Mouse (Mus musculus) gastrocnemius, postnatal 14 days (tissue): Measurements from ENCODE around the gene Kazn. TPM values are rescaled to one million over a fixed set of nuclear protein-coding genes. Genes with fewer than 3 reads are reported as not detected.

Experiments
- DNase-seq: peaks from one replicate; pipeline ENCODE4 v3.0.0; 2021; ENCODE audit warnings: mixed read lengths
- intact Hi-C: fragments of 180-260 bp; cut with DNase I; formaldehyde crosslinking; loops from one replicate; pipeline ENCODE4 v1.15.1; 2025; ENCODE audit warnings: low total_unique reads
- total RNA-seq, 2 experiments: library from RNA; stranded (reverse); gene quantifications; 2 replicates each; pipeline ENCODE4 v1.2.3; 2021

The Kazn gene
- total RNA-seq, 2 experiments from 2014 or later, result 3.3 to 6.7 TPM

DNA sequence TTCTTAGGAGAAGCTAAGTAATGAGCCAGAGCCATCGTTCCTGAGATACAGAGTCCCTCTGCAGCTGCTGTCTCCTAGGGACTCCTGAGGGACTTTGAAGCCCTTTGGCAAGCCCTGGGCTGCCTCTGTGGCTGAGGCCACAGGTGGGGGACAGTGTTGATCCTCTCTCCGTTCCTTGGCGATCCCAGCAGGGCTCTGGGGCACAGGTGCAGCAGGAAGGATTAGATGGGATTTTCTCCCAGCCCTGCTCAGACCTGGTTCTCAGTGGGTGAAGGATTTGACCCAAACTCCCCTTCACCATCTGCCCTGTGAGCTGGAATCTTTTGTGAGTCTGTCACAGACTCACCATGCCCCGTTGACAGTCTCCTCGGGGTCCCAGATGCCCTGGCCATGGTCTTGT lies 7.5 kb upstream of the Kazn start:
- intact Hi-C loops, result no loop called here
- DNase-seq, result no peak

DNA sequence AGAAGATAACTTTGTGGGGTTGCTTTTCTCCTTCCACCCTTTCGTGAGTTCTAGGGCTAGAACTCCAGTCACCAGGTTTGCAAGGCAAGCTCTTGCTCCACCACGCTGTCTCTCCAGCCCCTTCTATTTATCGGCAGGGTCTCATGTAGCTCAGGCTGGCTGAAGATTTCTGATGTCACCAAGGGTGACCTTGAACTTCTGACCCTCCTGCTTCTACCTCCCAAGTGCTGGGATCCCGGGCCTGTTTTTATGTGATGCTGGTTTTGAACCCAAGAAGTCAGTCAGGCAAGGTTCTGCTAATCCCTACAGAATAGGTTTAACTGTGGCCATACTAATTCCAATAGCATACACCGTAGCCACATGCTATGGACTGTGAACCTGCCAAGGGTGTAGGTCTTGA lies 5.4 kb upstream of the Kazn start:
- intact Hi-C loops, result no loop called here
- DNase-seq, result no peak

DNA sequence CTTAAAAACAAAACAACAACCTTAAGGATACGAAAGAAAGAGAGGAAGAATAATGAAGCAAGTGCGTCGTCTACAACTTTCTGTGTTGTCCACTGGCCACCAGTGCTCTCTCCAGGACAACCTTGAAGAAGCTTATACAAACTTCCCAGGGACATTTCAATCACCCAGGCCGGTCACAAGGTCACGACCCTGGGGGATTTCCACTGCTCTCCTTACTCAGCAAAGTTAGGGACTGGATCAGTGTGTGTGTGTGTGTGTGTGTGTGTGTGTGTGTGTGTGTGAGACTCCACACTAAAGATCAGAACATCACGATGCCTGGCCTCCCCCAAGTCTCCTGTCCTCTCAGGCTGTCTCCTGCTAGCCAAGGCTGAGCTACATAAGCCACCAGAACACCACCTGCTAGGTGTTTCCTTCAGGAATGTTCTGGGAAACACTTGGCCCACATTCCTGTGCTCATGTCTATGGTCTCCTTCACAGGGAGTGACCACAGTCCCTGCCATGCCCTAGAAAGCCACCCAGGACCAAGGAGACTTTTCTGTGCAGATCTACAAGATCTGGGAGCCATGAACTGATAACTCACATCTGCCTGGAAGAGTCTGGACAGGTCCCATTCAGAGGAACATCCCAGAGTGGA lies 3.7 kb upstream of the Kazn start:
- DNase-seq, result no peak
- intact Hi-C loops, result no loop called here

DNA sequence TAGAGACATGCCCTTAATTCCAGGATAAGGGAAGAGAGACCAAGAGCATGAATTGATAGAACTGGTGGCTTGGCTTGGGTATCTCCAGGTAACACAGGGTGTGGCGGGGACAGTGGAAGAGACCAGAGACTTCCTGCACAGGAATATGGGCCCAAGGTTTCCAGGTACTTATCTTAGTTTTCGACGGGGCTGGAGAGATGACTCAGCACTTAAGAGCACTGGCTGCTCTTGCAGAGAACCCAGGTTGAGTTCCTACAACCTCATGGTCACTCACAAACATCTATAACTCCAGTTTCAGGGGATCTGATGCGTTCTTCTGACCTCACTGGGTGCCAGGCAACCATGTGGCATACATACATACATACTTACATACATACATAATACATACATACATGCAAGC lies 3.0 kb upstream of the Kazn start:
- intact Hi-C loops, result no loop called here
- no peak for DNase-seq

- intact Hi-C loops, result no loop called here
- DNase-seq, result no peak
Measured at GRCm38 (mm10) chr4:142240874-142241273, 1.7 kb upstream of the Kazn start.

- DNase-seq, result peak; percentile 64
- intact Hi-C loops, result no loop called here
Measured at GRCm38 (mm10) chr4:142238486-142239239, 538 bp downstream of the Kazn start.

DNA sequence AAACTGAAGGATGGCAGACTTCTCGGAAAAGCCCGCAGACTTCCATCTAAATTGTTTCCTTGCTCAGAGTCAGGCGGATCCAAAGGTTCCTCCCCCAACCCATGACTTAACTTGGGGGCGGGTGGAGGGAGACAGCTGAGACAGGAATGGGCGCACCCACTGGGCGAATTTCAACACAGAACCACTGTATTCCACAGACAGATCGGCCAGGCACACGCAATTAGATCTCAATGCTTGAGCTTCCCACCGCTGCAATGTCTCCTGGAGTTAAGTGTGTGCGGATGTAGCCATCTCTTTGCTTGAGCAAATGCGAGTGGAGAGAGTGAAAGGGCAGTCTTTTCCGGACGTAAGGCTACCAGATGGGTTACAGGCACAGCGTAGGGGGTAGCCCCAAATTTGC lies 1.2 kb downstream of the Kazn start:
- DNase-seq, result peak; percentile 53
- intact Hi-C loops, result no loop called here

DNA sequence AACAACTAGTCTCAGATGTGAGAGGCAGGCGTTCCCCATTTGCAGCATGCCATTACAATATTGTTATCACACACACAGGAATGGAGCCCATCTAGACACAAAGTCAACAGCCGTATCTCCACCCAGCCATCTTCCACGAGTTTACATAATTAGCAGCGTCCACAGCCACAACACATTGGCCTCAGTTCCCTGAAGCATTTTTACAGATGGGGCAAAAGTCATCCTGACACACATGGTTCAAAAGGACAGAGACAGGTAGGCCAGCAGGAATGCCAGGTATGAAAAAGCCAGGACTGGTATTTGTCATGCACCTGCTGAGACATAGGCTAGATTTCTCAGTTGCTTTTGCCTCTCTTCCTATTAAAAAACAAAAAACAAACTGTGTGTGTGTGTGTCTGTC lies 2.5 kb downstream of the Kazn start:
- intact Hi-C loops, result no loop called here
- no peak for DNase-seq

GRCm38 (mm10) chr4:142235426-142235825 lies 3.8 kb downstream of the Kazn start:
- intact Hi-C loops, result no loop called here
- DNase-seq, result no peak

GRCm38 (mm10) chr4:142234828-142235227 lies 4.4 kb downstream of the Kazn start:
- DNase-seq, result no peak
- intact Hi-C loops, result no loop called here

DNA sequence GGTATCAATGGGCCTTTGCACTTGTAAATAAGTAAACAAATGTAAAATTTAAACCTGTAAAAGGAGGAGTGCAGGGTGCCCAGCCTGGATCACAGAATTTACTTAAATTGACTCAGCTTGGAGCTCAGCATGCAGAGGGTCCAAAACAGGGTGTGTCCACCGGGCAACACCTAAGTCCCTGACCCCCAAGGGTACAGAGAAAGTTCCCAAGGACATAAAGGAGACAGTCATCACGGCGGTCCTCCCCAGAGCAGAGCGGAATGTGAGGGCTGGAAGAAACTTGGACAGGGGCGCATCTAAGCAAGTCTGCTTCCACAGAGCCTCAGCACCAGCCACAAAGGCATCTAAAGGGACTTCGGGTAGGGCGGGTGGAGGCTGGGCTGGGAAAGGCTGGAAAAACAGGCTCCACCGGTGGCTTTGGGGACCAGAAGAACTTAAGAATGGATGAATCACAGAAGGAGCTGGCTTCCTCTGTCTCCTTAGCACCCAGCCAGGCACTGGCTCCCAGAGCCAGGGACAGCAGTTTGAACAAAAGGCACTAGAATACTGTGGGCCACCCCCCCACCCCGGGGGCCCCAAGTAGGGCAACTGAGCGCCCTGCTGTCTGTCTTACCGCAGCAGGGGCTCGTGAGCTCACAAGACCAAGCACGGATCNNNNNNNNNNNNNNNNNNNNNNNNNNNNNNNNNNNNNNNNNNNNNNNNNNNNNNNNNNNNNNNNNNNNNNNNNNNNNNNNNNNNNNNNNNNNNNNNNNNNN lies 10.2 kb downstream of the Kazn start:
- intact Hi-C loops, result no loop called here
- no peak for DNase-seq

DNA sequence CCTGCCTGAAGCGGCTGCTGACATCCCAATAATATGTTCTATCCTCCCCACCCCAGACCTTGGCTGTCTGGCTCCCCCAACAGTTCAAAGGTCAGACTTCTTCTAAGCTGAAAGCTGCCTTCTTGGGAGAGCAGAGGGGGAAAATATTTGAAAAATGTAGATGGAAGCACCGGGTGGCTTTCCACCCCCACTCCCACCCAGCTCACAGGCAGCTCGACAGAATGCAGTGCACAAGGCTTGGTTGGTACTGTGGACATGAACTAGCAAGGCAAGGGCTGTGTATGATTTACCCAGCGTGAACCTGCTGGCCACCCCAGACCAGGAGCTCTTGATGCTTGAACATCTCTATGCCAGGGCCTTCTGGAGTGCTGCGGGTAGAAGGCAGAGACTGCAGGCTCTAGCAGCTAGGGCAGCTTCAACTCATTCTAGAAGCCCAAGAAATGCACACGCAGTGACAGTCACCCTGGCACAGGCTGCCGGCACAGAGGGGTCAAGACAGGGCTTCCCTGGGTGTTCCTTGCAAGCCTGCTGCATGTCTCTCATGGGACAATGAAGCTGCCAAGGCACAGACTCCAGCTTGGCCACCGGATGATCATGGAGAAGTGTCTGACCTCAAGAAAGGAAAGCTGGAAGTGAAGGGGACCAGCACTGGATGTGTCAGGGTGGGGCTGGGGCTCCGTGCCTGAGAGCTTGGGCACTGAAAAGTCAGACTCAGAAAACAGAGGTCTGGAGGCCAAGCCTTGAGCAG lies 15.1 kb downstream of the Kazn start:
- no peak for DNase-seq
- intact Hi-C loops, result no loop called here

DNA sequence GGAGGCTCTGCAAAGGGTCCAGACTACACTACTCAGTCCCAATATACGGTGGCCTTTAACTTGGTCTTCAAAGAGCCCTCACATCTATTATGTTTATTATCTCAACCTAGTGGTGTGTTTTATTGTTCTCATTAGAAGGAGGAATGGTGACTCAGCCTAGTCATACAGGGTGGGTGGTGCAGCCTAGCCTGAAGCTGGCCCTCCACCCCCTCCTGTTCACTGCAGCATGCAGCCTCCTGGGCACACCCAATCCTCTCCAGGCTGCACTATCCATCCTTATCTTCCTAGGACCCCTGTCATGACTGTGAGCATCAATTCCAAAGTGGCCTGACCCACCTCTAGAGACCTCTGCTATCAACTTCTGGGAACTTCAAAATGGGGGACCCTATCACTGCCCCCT lies 16.8 kb downstream of the Kazn start:
- intact Hi-C loops, result no loop called here
- DNase-seq, result no peak

DNA sequence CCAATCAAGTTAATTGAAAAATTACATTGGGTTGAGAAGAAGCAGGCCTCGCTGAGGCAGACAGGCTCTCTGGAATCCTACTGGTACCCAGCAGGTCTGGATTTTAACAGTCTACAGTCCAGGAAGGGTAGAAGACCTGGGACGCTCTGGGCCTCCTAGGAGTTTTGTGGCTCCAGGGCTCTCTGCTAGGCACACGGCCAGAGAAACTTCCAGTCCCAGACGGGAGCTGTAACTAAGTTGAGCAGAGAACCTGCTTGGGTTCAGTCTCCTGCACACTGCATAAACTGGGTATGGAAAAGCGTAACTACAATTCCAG lies 17.5 kb downstream of the Kazn start:
- no peak for DNase-seq

GRCm38 (mm10) chr4:142221025-142221756 lies 18.0 kb downstream of the Kazn start:
- intact Hi-C loops, result no loop called here
- DNase-seq, result no peak

More for the DNA sequence above, 17.5 kb downstream of the Kazn start:
- intact Hi-C loops, result no loop called here

DNA sequence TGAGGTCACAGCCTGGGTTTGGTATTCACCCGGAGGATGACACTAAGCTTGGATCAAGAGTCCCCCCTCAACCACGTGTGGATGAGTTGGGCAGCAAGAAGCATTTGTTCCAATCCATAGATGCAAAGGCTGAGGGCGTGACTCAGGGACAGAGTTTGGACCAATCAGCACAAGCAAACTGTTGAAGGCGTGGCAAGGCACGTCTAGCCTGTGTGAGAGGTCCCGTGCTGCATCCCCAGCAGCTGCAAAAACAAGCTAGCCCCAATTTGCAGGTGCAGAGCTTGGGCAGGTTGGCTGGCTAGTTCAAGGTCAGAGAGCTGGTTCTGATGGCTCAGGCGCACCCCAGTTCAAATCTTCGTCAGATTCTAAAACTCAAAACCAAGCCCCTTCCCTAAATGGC lies 20.2 kb downstream of the Kazn start:
- intact Hi-C loops, result no loop called here
- no peak for DNase-seq

GRCm38 (mm10) chr4:142217048-142217447 lies 22.2 kb downstream of the Kazn start:
- DNase-seq, result no peak
- intact Hi-C loops, result no loop called here

GRCm38 (mm10) chr4:142215760-142216159 lies 23.4 kb downstream of the Kazn start:
- DNase-seq, result no peak
- intact Hi-C loops, result no loop called here

GRCm38 (mm10) chr4:142214532-142214931 lies 24.7 kb downstream of the Kazn start:
- intact Hi-C loops, result no loop called here
- DNase-seq, result no peak

DNA sequence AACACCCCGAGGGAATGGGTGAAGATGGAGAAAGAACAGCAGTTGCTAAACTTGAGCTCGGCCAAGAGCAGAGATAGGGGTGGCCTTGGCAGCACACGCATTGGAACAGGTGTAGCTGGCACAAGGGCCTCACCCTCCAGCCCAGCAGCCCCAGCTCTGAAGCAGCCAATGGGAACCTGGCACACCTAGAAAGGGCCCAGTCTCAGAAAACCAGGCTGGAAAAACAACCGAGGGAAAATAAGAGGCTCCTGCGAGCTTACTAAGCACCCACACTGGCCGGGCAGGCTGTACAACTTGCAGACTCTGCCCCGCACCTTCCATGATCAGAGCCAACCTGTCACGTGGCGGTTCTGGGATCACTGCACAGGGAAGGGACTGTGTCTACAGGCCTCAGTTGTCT lies 26.8 kb downstream of the Kazn start:
- DNase-seq, result no peak
- intact Hi-C loops, result no loop called here
